Mouse (Mus musculus): ENCODE measurements at regions not wholly inside any gene's neighbourhood (a gene's known extent, or its start where the extent isn't known, plus 50 kb on each side); places are given as distances from the start of the nearest gene placed in this dataset.

DNA sequence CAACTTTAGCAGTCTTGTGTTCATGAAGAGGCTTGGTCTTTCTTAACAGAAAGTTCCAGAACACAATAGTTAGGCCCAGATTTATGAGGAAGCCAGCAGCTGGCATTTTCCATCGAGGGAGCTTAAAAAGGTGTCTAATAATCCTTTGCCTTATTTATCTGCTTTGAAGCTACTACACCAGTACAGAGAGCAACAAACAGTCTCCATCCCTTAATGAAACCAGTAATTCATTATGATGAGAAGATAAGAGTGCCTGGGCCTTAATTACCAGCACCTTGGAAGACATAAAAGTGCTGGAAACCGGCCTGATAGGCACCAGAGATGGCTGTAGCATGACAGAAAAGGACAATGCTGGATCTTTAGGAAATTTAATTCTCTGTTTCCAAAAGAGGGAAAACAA is 492.8 kb downstream of the Gm16223 start:
- TF ChIP-seq CTCF (conservative IDR thresholded peaks at IDR 0.05; ENCODE audit: insufficient read depth, insufficient read length, low read depth, low read length) (no peak), POLR2A (IDR thresholded peaks at IDR 0.05; ENCODE audit: low read depth, low read length) (no peak)

Measured in kidney, adult 2 months (tissue).